Mouse (Mus musculus): ENCODE results near the gene Alox5ap. TPM values are rescaled to one million over a fixed set of nuclear protein-coding genes. Genes with fewer than 3 reads are reported as not detected.

Gene Alox5ap
- total and polyA plus RNA-seq, 3 experiments = 2.0 to 26.4 (median 9.9) TPM

- Histone ChIP-seq H3K4me1 (ENCODE audit: control insufficient read depth in 1 of 2, insufficient read depth in 2 of 2) (peaks cover 0 to 7% of the 10 kb centered on the region in 2 experiments; a peak in 2 of 4 replicates), H3K36me3 (replicated peaks in 1 of 2; ENCODE audit: control insufficient read depth in 1 of 2, insufficient read depth in 1 of 2, low read length in 1 of 2) (no peaks in the 10 kb centered on the region), H3K27ac (ENCODE audit: insufficient read depth, low read depth) (no peak overlapping the region), H3K9me3 (replicated peaks; ENCODE audit: low read length) (no peaks in the 10 kb centered on the region), H3K4me2 (ENCODE audit: insufficient read depth, low read depth, poor library complexity, severe bottlenecking) (no peak overlapping the region), H3K4me3 (replicated peaks in 1 of 3; ENCODE audit: low read depth in 2 of 3, low read length in 2 of 3, poor library complexity in 1 of 3) (no peak overlapping the region), H3K9ac (ENCODE audit: insufficient read depth, low read depth) (no peak overlapping the region), H3K27me3 (replicated peaks) (peaks cover 51% of the 10 kb centered on the region), H3K79me2 (replicated peaks; ENCODE audit: control insufficient read depth, extremely low read depth, insufficient read depth, poor library complexity, severe bottlenecking) (no peaks in the 10 kb centered on the region)
- no peak for DNase-seq (ENCODE audit: extremely low read depth)
- no peak for TF ChIP-seq ZNF384 (IDR thresholded peaks at IDR 0.05; ENCODE audit: low read depth, low read length)
- TF ChIP-seq ZMIZ1 (IDR thresholded peaks at IDR 0.05; ENCODE audit: low read depth, low read length) = no peak
- TF ChIP-seq CHD2 (IDR thresholded peaks at IDR 0.05; ENCODE audit: low read length) = no peak
- no peak for TF ChIP-seq USF1 (IDR thresholded peaks at IDR 0.05; ENCODE audit: low read depth, low read length)
- TF ChIP-seq TCF12 (IDR thresholded peaks at IDR 0.05; ENCODE audit: low read depth, low read length) = no peak
- TF ChIP-seq HCFC1 (IDR thresholded peaks at IDR 0.05; ENCODE audit: low read depth, low read length) = no peak
- TF ChIP-seq KAT2A (IDR thresholded peaks at IDR 0.05; ENCODE audit: insufficient replicate concordance, low read length) = no peak
- TF ChIP-seq SIN3A (IDR thresholded peaks at IDR 0.05; ENCODE audit: low read length) = no peak
- no peak for TF ChIP-seq SMC3 (IDR thresholded peaks at IDR 0.05; ENCODE audit: low read depth, low read length)
- TF ChIP-seq GABPA (IDR thresholded peaks at IDR 0.05; ENCODE audit: insufficient replicate concordance, low read depth, low read length) = no peak
- dilution Hi-C loops (cut with MboI; ENCODE audit: extremely low pct_ligation_motif_present, extremely low pct_unique_long_range_greater_than_20kb, low sequenced_read_pairs) = no loop called here
- in situ Hi-C loops (cut with MboI; ENCODE audit: low pct_ligation_motif_present, low pct_unique_long_range_greater_than_20kb, low sequenced_read_pairs) = loop anchor here (25.0 kb wide), 1 partner anchor 512 kb away; no protein-coding TSS in a partner anchor
Observed at GRCm38 (mm10) chr5:149324739-149325138, 60.2 kb downstream of the Alox5ap start.

GRCm38 (mm10) chr5:149329098-149329887 is 64.7 kb downstream of the Alox5ap start:
- Histone ChIP-seq H3K9me3 (replicated peaks; ENCODE audit: low read length) (no peaks in the 10 kb centered on the region), H3K36me3 (replicated peaks in 1 of 2; ENCODE audit: control insufficient read depth in 1 of 2, insufficient read depth in 1 of 2, low read length in 1 of 2) (no peaks in the 10 kb centered on the region), H3K27me3 (replicated peaks) (peaks cover 22% of the 10 kb centered on the region), H3K4me2 (ENCODE audit: insufficient read depth, low read depth, poor library complexity, severe bottlenecking) (no peak overlapping the region), H3K27ac (ENCODE audit: insufficient read depth, low read depth) (no peak overlapping the region), H3K4me1 (ENCODE audit: control insufficient read depth in 1 of 2, insufficient read depth in 2 of 2) (no peaks in the 10 kb centered on the region), H3K79me2 (replicated peaks; ENCODE audit: control insufficient read depth, extremely low read depth, insufficient read depth, poor library complexity, severe bottlenecking) (no peaks in the 10 kb centered on the region), H3K9ac (ENCODE audit: insufficient read depth, low read depth) (no peak overlapping the region), H3K4me3 (replicated peaks in 1 of 3; ENCODE audit: low read depth in 2 of 3, low read length in 2 of 3, poor library complexity in 1 of 3) (no peak overlapping the region)
- dilution Hi-C loops (cut with MboI; ENCODE audit: extremely low pct_ligation_motif_present, extremely low pct_unique_long_range_greater_than_20kb, low sequenced_read_pairs) (no loop called here), in situ Hi-C loops (cut with MboI; ENCODE audit: low pct_ligation_motif_present, low pct_unique_long_range_greater_than_20kb, low sequenced_read_pairs) (loop anchor here (25.0 kb wide), 1 partner anchor 517 kb away; no protein-coding TSS in a partner anchor)
- TF ChIP-seq USF2 (conservative IDR thresholded peaks at IDR 0.05; ENCODE audit: low read depth, low read length) (no peak), TBP (conservative IDR thresholded peaks at IDR 0.05; ENCODE audit: low read depth, low read length) (no peak), EP300 (IDR thresholded peaks at IDR 0.05; ENCODE audit: low read length) (no peak), E2F4 (IDR thresholded peaks at IDR 0.05; ENCODE audit: insufficient replicate concordance, low read depth, low read length) (no peak), POLR2A (IDR thresholded peaks at IDR 0.05; ENCODE audit: low read depth, low read length) (no peak), CTCF (conservative IDR thresholded peaks at IDR 0.05 in 1 of 2, IDR thresholded peaks at IDR 0.05 in 1 of 2; ENCODE audit: low read depth in 2 of 2, low read length in 2 of 2) (no peak), ZKSCAN1 (IDR thresholded peaks at IDR 0.05; ENCODE audit: borderline replicate concordance, low read depth, low read length) (no peak), CHD1 (IDR thresholded peaks at IDR 0.05; ENCODE audit: low read depth, low read length) (no peak), HCFC1 (IDR thresholded peaks at IDR 0.05; ENCODE audit: low read depth, low read length) (no peak), MEF2A (IDR thresholded peaks at IDR 0.05; ENCODE audit: borderline replicate concordance, low read depth, low read length) (no peak), IRF4 (IDR thresholded peaks at IDR 0.05; ENCODE audit: low read depth, low read length) (no peak), ZC3H11A (IDR thresholded peaks at IDR 0.05; ENCODE audit: low read depth, low read length) (no peak), KAT2A (IDR thresholded peaks at IDR 0.05; ENCODE audit: insufficient replicate concordance, low read length) (no peak), MAX (IDR thresholded peaks at IDR 0.05; ENCODE audit: low read length) (no peak), MYC (IDR thresholded peaks at IDR 0.05; ENCODE audit: low read depth, low read length) (no peak)
- no peak for DNase-seq (ENCODE audit: extremely low read depth)

Data from CH12.LX (cell line).